Mouse (Mus musculus): ENCODE measurements at regions not wholly inside any gene's neighbourhood (a gene's known extent, or its start where the extent isn't known, plus 50 kb on each side); places are given as distances from the start of the nearest gene placed in this dataset.
A peak's percentile ranks its signal among the peaks of the same experiment; 100 is the strongest.

DNA sequence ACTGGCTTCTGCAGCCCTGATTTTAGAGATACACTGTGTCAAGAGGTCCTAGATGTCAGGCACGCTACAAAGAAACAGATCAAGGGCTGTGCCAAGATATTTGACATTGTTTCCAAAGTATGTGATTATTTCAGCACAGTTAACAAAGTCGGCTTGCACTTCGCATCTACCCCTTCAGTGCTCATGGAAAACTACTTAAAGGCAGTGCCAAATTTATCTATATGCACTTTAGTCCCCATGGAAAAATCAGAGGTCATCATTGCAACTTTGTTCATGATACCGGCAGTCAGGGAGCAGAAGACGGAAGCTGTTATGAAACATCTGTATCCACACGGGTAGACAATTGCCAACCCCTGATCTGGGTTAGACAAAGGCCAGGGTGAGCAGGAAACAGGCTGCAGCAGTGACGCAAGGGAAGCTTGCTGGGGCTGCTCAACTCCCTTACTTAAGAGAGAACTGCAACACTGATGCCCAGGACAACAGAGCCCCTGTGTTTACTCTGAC, 143.2 kb downstream of the Plk2 start:
- H3K36me3 ChIP-seq (ENCODE audit: control insufficient read depth, insufficient read depth, low read length), result no peaks in the 10 kb centered on the region
- no peak overlapping the region for H3K4me3 ChIP-seq (ENCODE audit: insufficient read depth, low read depth, low read length)
- no peaks in the 10 kb centered on the region for H3K27me3 ChIP-seq (replicated peaks; ENCODE audit: control insufficient read depth, insufficient read depth, low read length)
- 0 out of 2 replicates have a peak, but pooled peaks cover 2% of the 10 kb centered on the region for H3K4me1 ChIP-seq (ENCODE audit: control insufficient read depth, insufficient read depth, low read length)
- peak overlapping the region; percentile 82 for H3K27ac ChIP-seq (ENCODE audit: insufficient read depth, low read depth, low read length)
- DNase-seq, result peak; percentile 78
- TF ChIP-seq CTCF (conservative IDR thresholded peaks at IDR 0.05; ENCODE audit: insufficient read depth, insufficient read length, low read depth, low read length) (no peak), POLR2A (IDR thresholded peaks at IDR 0.05; ENCODE audit: low read depth, low read length) (no peak)
- 47% methylated on average over 7 of the region's 7 CpGs for WGBS

- no peaks in the 10 kb centered on the region for H3K36me3 ChIP-seq (ENCODE audit: control insufficient read depth, insufficient read depth, low read length)
- TF ChIP-seq CTCF (conservative IDR thresholded peaks at IDR 0.05; ENCODE audit: insufficient read depth, insufficient read length, low read depth, low read length), result no peak
- no peak for TF ChIP-seq POLR2A (IDR thresholded peaks at IDR 0.05; ENCODE audit: low read depth, low read length)
- WGBS, result 87% methylated on average over 13 of the region's 13 CpGs
- H3K27ac ChIP-seq (ENCODE audit: insufficient read depth, low read depth, low read length), result no peak overlapping the region
- 0 out of 2 replicates have a peak, but pooled peaks cover 2% of the 10 kb centered on the region for H3K4me1 ChIP-seq (ENCODE audit: control insufficient read depth, insufficient read depth, low read length)
- H3K4me3 ChIP-seq (ENCODE audit: insufficient read depth, low read depth, low read length), result no peak overlapping the region
- DNase-seq, result no peak
- no peaks in the 10 kb centered on the region for H3K27me3 ChIP-seq (replicated peaks; ENCODE audit: control insufficient read depth, insufficient read depth, low read length)
Measured at GRCm38 (mm10) chr13:110540543-110541265, 145.9 kb downstream of the Plk2 start.

GRCm38 (mm10) chr13:110541288-110542148, 146.7 kb downstream of the Plk2 start:
- TF ChIP-seq POLR2A (IDR thresholded peaks at IDR 0.05; ENCODE audit: low read depth, low read length), result no peak
- no peak for TF ChIP-seq CTCF (conservative IDR thresholded peaks at IDR 0.05; ENCODE audit: insufficient read depth, insufficient read length, low read depth, low read length)

GRCm38 (mm10) chr13:110542303-110543065, 147.6 kb downstream of the Plk2 start:
- no peaks in the 10 kb centered on the region for H3K36me3 ChIP-seq (ENCODE audit: control insufficient read depth, insufficient read depth, low read length)
- H3K4me1 ChIP-seq (ENCODE audit: control insufficient read depth, insufficient read depth, low read length), result peaks cover 2% of the 10 kb centered on the region; the same call in 1 of the 2 replicates
- H3K27ac ChIP-seq (ENCODE audit: insufficient read depth, low read depth, low read length), result no peak overlapping the region
- H3K27me3 ChIP-seq (replicated peaks; ENCODE audit: control insufficient read depth, insufficient read depth, low read length), result no peaks in the 10 kb centered on the region
- no peak for TF ChIP-seq POLR2A (IDR thresholded peaks at IDR 0.05; ENCODE audit: low read depth, low read length)
- no peak for TF ChIP-seq CTCF (conservative IDR thresholded peaks at IDR 0.05; ENCODE audit: insufficient read depth, insufficient read length, low read depth, low read length)
- 90% methylated on average over 5 of the region's 5 CpGs for WGBS
- no peak overlapping the region for H3K4me3 ChIP-seq (ENCODE audit: insufficient read depth, low read depth, low read length)
- no peak for DNase-seq

More at GRCm38 (mm10) chr13:110541288-110542148, 146.7 kb downstream of the Plk2 start:
- Histone ChIP-seq H3K4me3 (ENCODE audit: insufficient read depth, low read depth, low read length) (no peak overlapping the region), H3K27ac (ENCODE audit: insufficient read depth, low read depth, low read length) (no peak overlapping the region), H3K36me3 (ENCODE audit: control insufficient read depth, insufficient read depth, low read length) (no peaks in the 10 kb centered on the region), H3K27me3 (replicated peaks; ENCODE audit: control insufficient read depth, insufficient read depth, low read length) (no peaks in the 10 kb centered on the region), H3K4me1 (ENCODE audit: control insufficient read depth, insufficient read depth, low read length) (peaks cover 2% of the 10 kb centered on the region; the same call in 1 of the 2 replicates)
- DNase-seq, result no peak
- WGBS, result 80% methylated on average over 5 of the region's 5 CpGs

DNA sequence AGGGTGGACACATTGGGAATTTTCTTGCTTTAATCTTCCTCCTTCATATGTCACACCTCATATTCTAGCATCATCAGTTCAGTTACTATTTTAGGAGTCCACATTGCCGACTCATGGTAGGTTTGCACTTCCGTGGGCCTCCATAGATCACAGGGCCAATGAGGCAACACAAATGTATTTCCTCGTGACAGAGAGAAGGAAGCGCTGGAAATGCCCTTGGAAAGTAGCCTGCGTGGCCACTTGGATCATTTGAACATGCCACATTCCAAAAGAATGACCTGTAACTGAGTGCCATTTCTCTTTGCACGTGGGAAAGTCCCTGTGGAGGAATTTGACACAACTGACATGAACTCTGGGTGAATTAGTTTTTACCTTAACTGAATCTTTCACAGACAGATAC, 150.6 kb downstream of the Plk2 start:
- 37% methylated on average over 6 of the region's 6 CpGs for WGBS
- no peaks in the 10 kb centered on the region; the same call in 1 of the 2 replicates for H3K4me1 ChIP-seq (ENCODE audit: control insufficient read depth, insufficient read depth, low read length)
- H3K36me3 ChIP-seq (ENCODE audit: control insufficient read depth, insufficient read depth, low read length), result no peaks in the 10 kb centered on the region
- DNase-seq, result peak; percentile 62
- H3K4me3 ChIP-seq (ENCODE audit: insufficient read depth, low read depth, low read length), result no peak overlapping the region
- peak overlapping the region; percentile 35; the same call in 1 of the 2 replicates for H3K27ac ChIP-seq (ENCODE audit: insufficient read depth, low read depth, low read length)
- H3K27me3 ChIP-seq (replicated peaks; ENCODE audit: control insufficient read depth, insufficient read depth, low read length), result no peaks in the 10 kb centered on the region
- TF ChIP-seq POLR2A (IDR thresholded peaks at IDR 0.05; ENCODE audit: low read depth, low read length), result no peak
- no peak for TF ChIP-seq CTCF (conservative IDR thresholded peaks at IDR 0.05; ENCODE audit: insufficient read depth, insufficient read length, low read depth, low read length)

DNA sequence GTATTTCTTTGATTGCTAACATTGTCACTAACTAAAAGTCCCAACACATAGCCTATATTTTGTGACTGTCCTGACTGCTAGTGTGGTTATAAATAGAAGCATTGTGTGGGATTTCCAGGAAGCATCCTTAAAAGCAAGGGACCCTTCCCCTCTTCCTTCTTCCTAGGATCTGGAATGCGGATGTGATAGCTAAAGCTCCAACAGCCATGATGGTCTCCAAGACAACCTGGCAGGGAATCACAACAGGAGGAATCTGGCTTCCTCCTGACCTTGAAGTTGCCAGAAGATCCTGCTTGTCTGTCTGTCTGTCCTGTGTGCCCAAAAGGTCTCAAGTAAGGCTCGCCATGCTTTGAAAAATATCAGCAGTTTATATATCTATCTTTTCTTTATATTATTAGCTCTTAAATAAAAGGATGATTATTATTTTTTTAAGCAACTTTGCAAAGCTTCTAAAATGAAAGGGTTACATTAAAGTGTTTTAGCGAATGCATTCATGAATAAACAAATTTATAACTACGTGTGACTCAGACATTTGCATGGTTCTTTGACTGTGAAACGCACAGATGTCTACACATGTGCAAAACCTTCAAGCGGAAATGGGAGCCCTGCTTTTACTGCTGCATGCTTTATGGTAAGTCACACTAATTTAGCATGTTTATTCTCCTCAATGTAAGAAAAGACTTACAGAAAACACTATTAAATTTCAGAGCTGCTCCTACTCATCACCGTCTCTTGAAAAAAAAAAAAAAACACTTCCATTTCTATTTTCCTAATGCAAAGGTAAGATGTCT, 160.9 kb downstream of the Plk2 start:
- Histone ChIP-seq H3K4me1 (ENCODE audit: control insufficient read depth, insufficient read depth, low read length) (0 out of 2 replicates have a peak, but pooled peaks cover 3% of the 10 kb centered on the region), H3K4me3 (ENCODE audit: insufficient read depth, low read depth, low read length) (no peak overlapping the region), H3K27me3 (replicated peaks; ENCODE audit: control insufficient read depth, insufficient read depth, low read length) (no peaks in the 10 kb centered on the region), H3K36me3 (ENCODE audit: control insufficient read depth, insufficient read depth, low read length) (no peaks in the 10 kb centered on the region), H3K27ac (ENCODE audit: insufficient read depth, low read depth, low read length) (no peak overlapping the region)
- WGBS, result 72% methylated on average over 7 of the region's 7 CpGs
- DNase-seq, result peak; percentile 37
- no peak for TF ChIP-seq CTCF (conservative IDR thresholded peaks at IDR 0.05; ENCODE audit: insufficient read depth, insufficient read length, low read depth, low read length)
- no peak for TF ChIP-seq POLR2A (IDR thresholded peaks at IDR 0.05; ENCODE audit: low read depth, low read length)

Data from kidney, adult 2 months (tissue).